Mouse (Mus musculus): ENCODE measurements around the gene Adgra1.

Gene Adgra1

GRCm38 (mm10) chr7:139905661-139906060, 71.7 kb downstream of the Adgra1 start:
- no peak for DNase-seq (ENCODE audit: low read depth, low spot score)

GRCm38 (mm10) chr7:139908176-139908575, 74.2 kb downstream of the Adgra1 start:
- no peak for DNase-seq (ENCODE audit: low read depth, low spot score)

GRCm38 (mm10) chr7:139909469-139909868, 75.5 kb downstream of the Adgra1 start:
- DNase-seq (ENCODE audit: low read depth, low spot score), result no peak

GRCm38 (mm10) chr7:139910204-139910835, 76.3 kb downstream of the Adgra1 start:
- no peak for DNase-seq (ENCODE audit: low read depth, low spot score)

- DNase-seq (ENCODE audit: low read depth, low spot score), result no peak
Measured at GRCm38 (mm10) chr7:139914141-139915047, 80.4 kb downstream of the Adgra1 start.

GRCm38 (mm10) chr7:139915646-139916257, 81.8 kb downstream of the Adgra1 start:
- DNase-seq (ENCODE audit: low read depth, low spot score), result no peak

- DNase-seq (ENCODE audit: low read depth, low spot score), result no peak
Measured at GRCm38 (mm10) chr7:139916345-139916744, 82.4 kb downstream of the Adgra1 start.

- DNase-seq (ENCODE audit: low read depth, low spot score), result no peak
Measured at GRCm38 (mm10) chr7:139918262-139918661, 84.3 kb downstream of the Adgra1 start.

Measured in telencephalon, adult 2 months (tissue).